Comparison of ENCODE assay signal across 8 mouse cellular contexts in the genomic region with DNA sequence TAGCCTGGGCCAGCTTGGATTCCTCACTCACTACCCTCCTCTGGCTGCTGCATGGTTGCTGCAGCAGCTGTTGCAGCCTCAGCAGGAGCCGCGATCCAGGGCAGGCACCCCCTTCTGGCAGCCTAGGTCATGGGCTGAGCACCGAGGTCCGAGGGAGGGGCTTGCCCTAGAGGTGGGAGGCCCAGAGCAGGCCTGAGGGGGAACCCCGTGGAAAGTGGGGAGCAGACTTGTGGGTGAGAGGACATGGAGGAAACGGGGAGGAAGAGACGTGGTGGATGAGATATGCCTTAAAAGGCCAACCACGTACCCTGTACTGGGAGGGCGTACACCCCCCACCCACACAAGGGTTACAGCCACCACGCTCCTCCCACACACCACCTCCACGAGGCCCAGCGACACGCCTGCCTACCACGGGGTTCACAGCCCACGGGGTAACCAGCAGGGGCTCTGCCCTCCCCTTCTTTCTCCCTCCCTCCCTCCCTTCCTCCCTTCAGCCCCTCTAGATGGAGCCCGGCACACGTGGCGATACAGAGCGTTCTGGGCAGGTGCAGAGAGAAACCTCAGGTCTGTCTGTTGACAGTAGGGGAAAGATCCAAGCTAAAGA.
A peak's percentile ranks its signal among the peaks of the same experiment; 100 is the strongest.
DNase-seq lines count a peak whose midpoint lies in the region; ATAC-seq and TF ChIP-seq lines count a peak whose summit lies in the region.

No protein-coding gene starts in this region.

- ATAC-seq in lung, embryonic 16.5 days (ENCODE audit: low read depth), result peak; percentile 31
- peak; percentile 69 for ATAC-seq in embryonic facial prominence, embryonic 14.5 days (ENCODE audit: low read depth)
- ATAC-seq in intestine, embryonic 14.5 days (replicated peaks; ENCODE audit: low FRiP score, low TSS enrichment, low read depth), result peak; percentile 52
- peak; percentile 75 for ATAC-seq in midbrain, embryonic 11.5 days (ENCODE audit: low FRiP score)

- no peak for DNase-seq in lung, adult 2 months
- DNase-seq in embryonic facial prominence, embryonic 14.5 days (ENCODE audit: low spot score), result peak; percentile 57
- peak; percentile 66 for DNase-seq in intestine, embryonic 14.5 days (ENCODE audit: low spot score)
- no peak for DNase-seq in midbrain, embryonic 11.5 days (ENCODE audit: low spot score, missing footprints)
- peak; percentile 66 for DNase-seq in testis, postnatal 14 days (ENCODE audit: low spot score)
- DNase-seq in cerebellum, postnatal 36 days, result no peak
- no peak for DNase-seq in gastrocnemius, adult 8-10 months (ENCODE audit: low spot score in 2 of 2)

- H3K27ac ChIP-seq in lung, embryonic 16.5 days (ENCODE audit: low read length), result peak overlapping the region; percentile 17
- peak overlapping the region; percentile 61 for H3K27ac ChIP-seq in embryonic facial prominence, embryonic 14.5 days (replicated peaks; ENCODE audit: low read depth, low read length)
- peak overlapping the region; percentile 34; the same call in 1 of the 2 replicates for H3K27ac ChIP-seq in intestine, embryonic 14.5 days (ENCODE audit: low read depth)
- no peak overlapping the region for H3K27ac ChIP-seq in midbrain, embryonic 11.5 days (ENCODE audit: low read depth, low read length)

- H3K4me2 ChIP-seq in lung, embryonic 16.5 days (ENCODE audit: low read depth, low read length), result no peak overlapping the region
- 0 out of 2 replicates have a peak overlapping the region, but pooled peaks have one; percentile 15 for H3K4me2 ChIP-seq in embryonic facial prominence, embryonic 14.5 days (ENCODE audit: low read depth, low read length)
- H3K4me2 ChIP-seq in intestine, embryonic 14.5 days (ENCODE audit: low read length), result no peak overlapping the region
- peak overlapping the region; percentile 25 for H3K4me2 ChIP-seq in midbrain, embryonic 11.5 days

- no peak overlapping the region for H3K9ac ChIP-seq in lung, embryonic 16.5 days (ENCODE audit: low read length)
- peak overlapping the region; percentile 32; the same call in 1 of the 2 replicates for H3K9ac ChIP-seq in embryonic facial prominence, embryonic 14.5 days (ENCODE audit: low read depth, low read length)
- no peak overlapping the region for H3K9ac ChIP-seq in intestine, embryonic 14.5 days (ENCODE audit: low read length)
- no peak overlapping the region for H3K9ac ChIP-seq in midbrain, embryonic 11.5 days (ENCODE audit: low read length)

- TF ChIP-seq POLR2A in lung, adult 2 months (IDR thresholded peaks at IDR 0.05; ENCODE audit: borderline replicate concordance, extremely low read depth, low read depth, low read length), result no peak

- peaks cover 33% of the 10 kb centered on the region for H3K36me3 ChIP-seq in lung, embryonic 16.5 days (ENCODE audit: control insufficient read depth, insufficient read depth, low read length)
- H3K36me3 ChIP-seq in embryonic facial prominence, embryonic 14.5 days (ENCODE audit: control insufficient read depth, insufficient read depth, low read length), result peaks cover 75% of the 10 kb centered on the region
- H3K36me3 ChIP-seq in intestine, embryonic 14.5 days (ENCODE audit: control insufficient read depth, insufficient read depth, low read length), result peaks cover 84% of the 10 kb centered on the region
- 0 out of 2 replicates have a peak, but pooled peaks cover 2% of the 10 kb centered on the region for H3K36me3 ChIP-seq in midbrain, embryonic 11.5 days (ENCODE audit: control insufficient read depth, insufficient read depth, low read length)

- TF ChIP-seq CTCF in lung, adult 2 months (IDR thresholded peaks at IDR 0.05; ENCODE audit: insufficient read depth, low read length), result no peak

- no peak overlapping the region for H3K4me3 ChIP-seq in lung, embryonic 16.5 days (ENCODE audit: low read length)
- H3K4me3 ChIP-seq in lung, adult 2 months (replicated peaks; ENCODE audit: extremely low read depth, low read depth, low read length), result no peak overlapping the region
- H3K4me3 ChIP-seq in embryonic facial prominence, embryonic 14.5 days (ENCODE audit: low read depth, low read length), result no peak overlapping the region
- no peak overlapping the region for H3K4me3 ChIP-seq in intestine, embryonic 14.5 days (ENCODE audit: low read depth, low read length)
- no peak overlapping the region for H3K4me3 ChIP-seq in midbrain, embryonic 11.5 days (ENCODE audit: low read depth, low read length)

- no peaks in the 10 kb centered on the region for H3K9me3 ChIP-seq in lung, embryonic 16.5 days (ENCODE audit: control insufficient read depth, low read length)
- no peaks in the 10 kb centered on the region for H3K9me3 ChIP-seq in embryonic facial prominence, embryonic 14.5 days (ENCODE audit: control insufficient read depth, low read length)
- no peaks in the 10 kb centered on the region for H3K9me3 ChIP-seq in intestine, embryonic 14.5 days (ENCODE audit: control insufficient read depth, low read length)
- H3K9me3 ChIP-seq in midbrain, embryonic 11.5 days (ENCODE audit: control insufficient read depth, low read length), result no peaks in the 10 kb centered on the region

- H3K27me3 ChIP-seq in lung, embryonic 16.5 days (ENCODE audit: control insufficient read depth, insufficient read depth, low read depth, low read length), result no peaks in the 10 kb centered on the region
- no peaks in the 10 kb centered on the region for H3K27me3 ChIP-seq in embryonic facial prominence, embryonic 14.5 days (replicated peaks; ENCODE audit: control insufficient read depth, insufficient read depth, low read length)
- no peaks in the 10 kb centered on the region for H3K27me3 ChIP-seq in intestine, embryonic 14.5 days (replicated peaks; ENCODE audit: control insufficient read depth, insufficient read depth, low read length)
- H3K27me3 ChIP-seq in midbrain, embryonic 11.5 days (ENCODE audit: control insufficient read depth, insufficient read depth, low read length), result no peaks in the 10 kb centered on the region

- WGBS in lung, embryonic 16.5 days, result 23% methylated on average over 19 of the region's 19 CpGs
- 39% methylated on average over 19 of the region's 19 CpGs for WGBS in lung, adult 2 months
- 7% methylated on average over 16 of the region's 19 CpGs for WGBS in embryonic facial prominence, embryonic 14.5 days
- 18% methylated on average over 19 of the region's 19 CpGs for WGBS in intestine, embryonic 14.5 days
- 9% methylated on average over 19 of the region's 19 CpGs for WGBS in midbrain, embryonic 11.5 days

- peaks cover 47% of the 10 kb centered on the region for H3K4me1 ChIP-seq in lung, embryonic 16.5 days (replicated peaks; ENCODE audit: control insufficient read depth, insufficient read depth, low read length)
- peaks cover 31% of the 10 kb centered on the region for H3K4me1 ChIP-seq in lung, adult 2 months (ENCODE audit: control insufficient read depth, insufficient read depth, low read length)
- H3K4me1 ChIP-seq in embryonic facial prominence, embryonic 14.5 days (ENCODE audit: control insufficient read depth, insufficient read depth, low read length), result peaks cover 11% of the 10 kb centered on the region
- H3K4me1 ChIP-seq in intestine, embryonic 14.5 days (replicated peaks; ENCODE audit: control insufficient read depth, insufficient read depth, low read length), result peaks cover 31% of the 10 kb centered on the region
- peaks cover 6% of the 10 kb centered on the region; the same call in 1 of the 2 replicates for H3K4me1 ChIP-seq in midbrain, embryonic 11.5 days (ENCODE audit: control insufficient read depth, insufficient read depth, low read length)

Comparison
In these comparisons a context has a peak if more than half of its experiments do, and no peak if none do; other contexts are left out.
1. H3K4me2 ChIP-seq: peak in embryonic facial prominence, embryonic 14.5 days (single experiment) and midbrain, embryonic 11.5 days (single experiment); none in lung, embryonic 16.5 days (single experiment) and intestine, embryonic 14.5 days (single experiment).
2. DNase-seq: peak in embryonic facial prominence, embryonic 14.5 days (single experiment), intestine, embryonic 14.5 days (single experiment) and testis, postnatal 14 days (single experiment); none in lung, adult 2 months (single experiment), midbrain, embryonic 11.5 days (single experiment), cerebellum, postnatal 36 days (0 of 2) and gastrocnemius, adult 8-10 months (0 of 2).
3. Peak in every context shown above with its lines, with median percentiles within 50 percentile points of each other: ATAC-seq.